Mouse (Mus musculus): ENCODE data around the gene Keap1. TPM values are rescaled to one million over a fixed set of nuclear protein-coding genes. Genes with fewer than 3 reads are reported as not detected.
"Not testable (repeated sequence)": the region's sequence is repeated elsewhere in the genome, so short reads cannot be mapped to it uniquely, and the experiment has no call there.

The Keap1 gene
- polyA plus RNA-seq, 1 experiment = 103 TPM

DNA sequence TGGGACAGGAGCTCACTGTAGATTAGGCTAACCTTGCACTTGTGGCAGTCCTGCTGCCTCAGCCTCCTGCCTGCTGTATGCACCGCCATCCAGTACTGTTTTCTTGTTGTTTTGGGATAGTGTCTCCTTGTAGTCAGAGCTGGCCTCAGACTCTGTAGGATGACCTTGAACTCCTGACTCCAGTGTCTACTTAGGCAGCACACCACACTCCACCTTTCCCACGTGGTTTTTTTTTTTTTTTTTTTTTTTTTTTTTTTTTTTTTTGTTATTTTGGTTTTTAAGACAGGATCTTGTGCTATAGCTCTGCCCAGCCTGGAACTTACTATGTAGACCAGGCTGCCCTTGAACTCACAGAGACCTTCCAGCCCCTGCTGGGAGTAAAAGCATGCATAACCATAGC, 30.5 kb downstream of the Keap1 start:
- TF ChIP-seq POLR2A (IDR thresholded peaks at IDR 0.05; ENCODE audit: low read depth, low read length) = no peak
- no peak for TF ChIP-seq CTCF (IDR thresholded peaks at IDR 0.05; ENCODE audit: extremely low read depth, insufficient read length, insufficient replicate concordance, low read depth, low read length)
- Histone ChIP-seq H3K27ac (ENCODE audit: insufficient read depth, low read depth, low read length) (no peak overlapping the region), H3K4me1 (ENCODE audit: control insufficient read depth, insufficient read depth, insufficient read length, low read length) (peaks cover 20% of the 10 kb centered on the region), H3K4me3 (ENCODE audit: low read depth, low read length) (no peak overlapping the region), H3K27me3 (ENCODE audit: control insufficient read depth, insufficient read depth, low read length) (no peaks in the 10 kb centered on the region), H3K36me3 (ENCODE audit: control insufficient read depth, insufficient read depth, low read length) (no peaks in the 10 kb centered on the region)
- WGBS = 73% methylated on average over 2 of the region's 2 CpGs

DNA sequence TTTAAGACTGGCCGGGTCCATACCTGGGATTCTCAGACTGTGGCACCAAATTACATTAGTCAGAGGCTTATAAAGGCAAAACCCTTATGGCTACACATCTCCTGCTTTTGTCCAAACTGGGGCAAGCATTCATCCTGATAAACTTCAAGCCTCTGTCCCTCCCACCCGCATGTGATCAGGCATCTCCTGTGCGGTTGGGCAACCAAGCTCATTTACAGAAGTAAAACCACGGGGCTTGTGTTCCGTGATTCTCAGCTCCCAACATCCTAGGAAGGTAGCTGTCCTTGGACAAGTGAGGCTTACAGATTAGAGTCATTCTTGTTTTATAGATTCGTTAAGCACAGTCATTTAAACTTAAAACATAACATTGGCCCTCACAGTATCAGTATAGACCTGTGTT, 32.3 kb downstream of the Keap1 start:
- TF ChIP-seq POLR2A (IDR thresholded peaks at IDR 0.05; ENCODE audit: low read depth, low read length) (no peak), CTCF (IDR thresholded peaks at IDR 0.05; ENCODE audit: extremely low read depth, insufficient read length, insufficient replicate concordance, low read depth, low read length) (no peak)
- WGBS = 59% methylated on average over 6 of the region's 6 CpGs

GRCm38 (mm10) chr9:21204528-21205272, 34.5 kb downstream of the Keap1 start:
- H3K27ac ChIP-seq (ENCODE audit: insufficient read depth, low read depth, low read length) = no peak overlapping the region
- WGBS = 21% methylated on average over 23 of the region's 23 CpGs
- no peaks in the 10 kb centered on the region for H3K27me3 ChIP-seq (ENCODE audit: control insufficient read depth, insufficient read depth, low read length)
- H3K4me3 ChIP-seq (ENCODE audit: low read depth, low read length) = peak overlapping the region; percentile 54
- peaks cover 6% of the 10 kb centered on the region; the same call in 1 of the 2 replicates for H3K4me1 ChIP-seq (ENCODE audit: control insufficient read depth, insufficient read depth, insufficient read length, low read length)
- TF ChIP-seq POLR2A (IDR thresholded peaks at IDR 0.05; ENCODE audit: low read depth, low read length) (no peak), CTCF (IDR thresholded peaks at IDR 0.05; ENCODE audit: extremely low read depth, insufficient read length, insufficient replicate concordance, low read depth, low read length) (no peak)
- no peaks in the 10 kb centered on the region for H3K36me3 ChIP-seq (ENCODE audit: control insufficient read depth, insufficient read depth, low read length)

More for the DNA sequence above, 32.3 kb downstream of the Keap1 start:
- H3K27me3 ChIP-seq (ENCODE audit: control insufficient read depth, insufficient read depth, low read length) = no peaks in the 10 kb centered on the region
- peaks cover 17% of the 10 kb centered on the region for H3K4me1 ChIP-seq (ENCODE audit: control insufficient read depth, insufficient read depth, insufficient read length, low read length)
- no peak overlapping the region for H3K27ac ChIP-seq (ENCODE audit: insufficient read depth, low read depth, low read length)
- H3K36me3 ChIP-seq (ENCODE audit: control insufficient read depth, insufficient read depth, low read length) = no peaks in the 10 kb centered on the region
- no peak overlapping the region for H3K4me3 ChIP-seq (ENCODE audit: low read depth, low read length)

DNA sequence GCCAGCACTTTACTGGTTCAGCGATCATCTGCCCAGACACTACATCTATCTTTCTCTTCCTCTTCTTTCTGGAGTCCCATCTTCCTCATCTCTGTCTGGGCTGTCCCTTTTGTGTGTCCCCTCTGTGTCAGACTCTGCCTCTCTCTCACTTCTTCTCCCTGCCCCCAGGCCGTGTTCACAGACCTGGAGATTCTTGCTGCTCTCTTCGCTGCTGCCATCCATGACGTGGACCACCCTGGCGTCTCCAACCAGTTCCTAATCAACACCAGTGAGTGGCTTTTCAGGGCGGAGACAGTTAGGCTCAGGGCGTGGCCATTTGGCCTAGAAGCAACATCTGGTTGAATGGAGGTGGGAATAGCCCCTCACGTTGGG, 35.0 kb downstream of the Keap1 start:
- Histone ChIP-seq H3K4me3 (ENCODE audit: low read depth, low read length) (no peak overlapping the region), H3K27ac (ENCODE audit: insufficient read depth, low read depth, low read length) (no peak overlapping the region), H3K4me1 (ENCODE audit: control insufficient read depth, insufficient read depth, insufficient read length, low read length) (peaks cover 6% of the 10 kb centered on the region; the same call in 1 of the 2 replicates), H3K27me3 (ENCODE audit: control insufficient read depth, insufficient read depth, low read length) (no peaks in the 10 kb centered on the region), H3K36me3 (ENCODE audit: control insufficient read depth, insufficient read depth, low read length) (no peaks in the 10 kb centered on the region)
- no peak for TF ChIP-seq CTCF (IDR thresholded peaks at IDR 0.05; ENCODE audit: extremely low read depth, insufficient read length, insufficient replicate concordance, low read depth, low read length)
- 55% methylated on average over 8 of the region's 8 CpGs for WGBS

- Histone ChIP-seq H3K27ac (ENCODE audit: insufficient read depth, low read depth, low read length) (no peak overlapping the region), H3K4me1 (ENCODE audit: control insufficient read depth, insufficient read depth, insufficient read length, low read length) (no peaks in the 10 kb centered on the region; the same call in 1 of the 2 replicates), H3K4me3 (ENCODE audit: low read depth, low read length) (no peak overlapping the region), H3K36me3 (ENCODE audit: control insufficient read depth, insufficient read depth, low read length) (no peaks in the 10 kb centered on the region), H3K27me3 (ENCODE audit: control insufficient read depth, insufficient read depth, low read length) (no peaks in the 10 kb centered on the region)
- WGBS = 86% methylated on average over 3 of the region's 3 CpGs
- TF ChIP-seq CTCF (IDR thresholded peaks at IDR 0.05; ENCODE audit: extremely low read depth, insufficient read length, insufficient replicate concordance, low read depth, low read length) (no peak), POLR2A (IDR thresholded peaks at IDR 0.05; ENCODE audit: low read depth, low read length) (no peak)
Observed at GRCm38 (mm10) chr9:21198960-21199359, 40.2 kb downstream of the Keap1 start.

- Histone ChIP-seq H3K27ac (ENCODE audit: insufficient read depth, low read depth, low read length) (no peak overlapping the region), H3K4me1 (ENCODE audit: control insufficient read depth, insufficient read depth, insufficient read length, low read length) (no peaks in the 10 kb centered on the region; the same call in 1 of the 2 replicates), H3K36me3 (ENCODE audit: control insufficient read depth, insufficient read depth, low read length) (no peaks in the 10 kb centered on the region), H3K27me3 (ENCODE audit: control insufficient read depth, insufficient read depth, low read length) (no peaks in the 10 kb centered on the region), H3K4me3 (ENCODE audit: low read depth, low read length) (no peak overlapping the region)
- no peak for TF ChIP-seq POLR2A (IDR thresholded peaks at IDR 0.05; ENCODE audit: low read depth, low read length)
- no peak for TF ChIP-seq CTCF (IDR thresholded peaks at IDR 0.05; ENCODE audit: extremely low read depth, insufficient read length, insufficient replicate concordance, low read depth, low read length)
- 66% methylated on average over 4 of the region's 4 CpGs for WGBS
Observed at GRCm38 (mm10) chr9:21197981-21198380, 41.2 kb downstream of the Keap1 start.

DNA sequence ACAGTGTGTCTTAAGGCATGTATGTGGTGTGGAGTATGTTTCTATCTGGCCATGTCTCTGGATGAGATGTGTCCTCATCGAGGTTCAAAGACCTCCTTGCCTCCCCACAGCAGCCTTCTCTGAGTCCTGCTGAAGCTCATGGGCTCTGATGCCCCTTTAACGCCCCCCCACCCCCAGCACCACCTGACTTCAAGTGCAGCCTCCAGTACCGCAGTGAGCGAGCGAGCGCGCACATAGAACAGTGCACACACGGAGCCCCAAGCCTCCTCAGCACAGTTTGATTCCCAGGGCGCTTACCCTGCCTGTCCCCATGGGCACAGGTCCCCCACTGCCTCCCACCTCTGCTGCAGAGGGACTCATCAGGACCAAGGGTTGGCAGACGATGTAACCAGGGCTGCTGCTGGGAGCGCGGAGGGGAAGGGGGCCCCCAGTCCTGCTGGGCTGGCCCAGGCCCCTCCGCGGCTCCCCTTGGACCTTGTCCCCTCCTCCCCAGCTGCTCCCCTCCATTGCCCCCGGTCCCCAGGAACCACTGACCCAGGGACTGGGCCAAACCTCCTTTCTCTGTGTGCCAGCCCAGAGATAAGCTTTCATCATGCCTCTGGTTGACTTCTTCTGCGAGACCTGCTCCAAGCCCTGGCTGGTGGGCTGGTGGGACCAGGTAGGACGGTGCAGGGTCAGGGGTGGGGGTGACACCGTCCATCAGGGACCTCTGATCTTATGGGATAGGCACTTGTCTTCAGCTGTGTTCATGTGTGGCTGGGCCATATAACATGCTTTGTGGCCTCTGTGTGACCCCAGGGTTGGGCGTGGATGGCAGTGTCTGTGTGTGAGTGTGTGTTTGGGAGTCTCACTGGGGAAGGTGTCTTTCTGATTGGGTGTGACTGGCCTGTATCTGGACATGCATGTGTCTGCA, 42.4 kb downstream of the Keap1 start:
- no peak overlapping the region for H3K27ac ChIP-seq (ENCODE audit: insufficient read depth, low read depth, low read length)
- H3K36me3 ChIP-seq (ENCODE audit: control insufficient read depth, insufficient read depth, low read length) = 0 out of 2 replicates have a peak, but pooled peaks cover 3% of the 10 kb centered on the region
- TF ChIP-seq POLR2A (IDR thresholded peaks at IDR 0.05; ENCODE audit: low read depth, low read length) = no peak
- TF ChIP-seq CTCF (IDR thresholded peaks at IDR 0.05; ENCODE audit: extremely low read depth, insufficient read length, insufficient replicate concordance, low read depth, low read length) = no peak
- H3K27me3 ChIP-seq (ENCODE audit: control insufficient read depth, insufficient read depth, low read length) = no peaks in the 10 kb centered on the region
- H3K4me1 ChIP-seq (ENCODE audit: control insufficient read depth, insufficient read depth, insufficient read length, low read length) = no peaks in the 10 kb centered on the region; the same call in 1 of the 2 replicates
- 48% methylated on average over 19 of the region's 19 CpGs for WGBS
- H3K4me3 ChIP-seq (ENCODE audit: low read depth, low read length) = no peak overlapping the region

DNA sequence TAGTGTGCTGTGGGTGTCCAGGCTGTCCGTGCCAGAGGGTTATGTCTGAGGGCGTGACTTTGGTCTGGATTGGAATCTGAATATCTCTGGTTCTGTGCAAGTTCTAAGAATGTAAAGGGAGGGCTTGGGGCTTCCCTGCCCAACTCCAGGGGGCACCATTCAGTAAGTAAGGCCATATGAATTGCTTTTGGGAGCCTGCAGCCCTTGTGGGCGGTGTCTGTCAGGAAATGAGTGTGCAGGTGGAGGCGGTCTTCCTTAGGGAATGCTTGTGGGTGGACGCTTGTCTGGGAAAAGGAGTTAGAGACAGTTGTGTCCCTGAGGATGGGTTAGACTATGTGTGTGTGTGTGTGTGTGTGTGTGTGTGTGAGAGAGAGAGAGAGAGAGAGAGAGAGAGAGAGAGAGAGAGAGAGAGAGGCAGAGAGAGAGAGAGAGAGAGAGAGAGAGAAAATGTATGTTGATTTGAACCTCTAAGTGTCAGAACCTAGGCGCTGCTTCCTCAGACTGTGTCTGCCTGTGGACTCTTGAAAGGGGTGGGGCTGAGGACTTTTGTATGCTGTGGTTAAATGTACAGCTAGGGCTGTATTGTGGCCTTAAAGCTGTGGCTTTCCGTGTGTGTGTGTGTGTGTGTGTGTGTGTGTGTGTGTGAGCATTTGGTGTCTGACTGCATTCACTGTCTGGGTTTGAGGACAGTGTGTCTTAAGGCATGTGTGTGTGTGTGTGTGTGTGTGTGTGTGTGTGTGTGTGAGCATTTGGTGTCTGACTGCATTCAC, 43.2 kb downstream of the Keap1 start:
- H3K27ac ChIP-seq (ENCODE audit: insufficient read depth, low read depth, low read length); H3K27me3 ChIP-seq (ENCODE audit: control insufficient read depth, insufficient read depth, low read length): not testable (repeated sequence)
- 57% methylated on average over 7 of the region's 7 CpGs for WGBS

More for the DNA sequence above, 43.2 kb downstream of the Keap1 start:
- not testable (repeated sequence) for H3K4me3 ChIP-seq (ENCODE audit: low read depth, low read length); H3K36me3 ChIP-seq (ENCODE audit: control insufficient read depth, insufficient read depth, low read length); H3K4me1 ChIP-seq (ENCODE audit: control insufficient read depth, insufficient read depth, insufficient read length, low read length)
